Mouse (Mus musculus) lung, postnatal 0 days (tissue): Measurements from ENCODE around the gene Clec4b2. TPM values are rescaled to one million over a fixed set of nuclear protein-coding genes. Genes with fewer than 3 reads are reported as not detected.
"Not testable (repeated sequence)": the region's sequence is repeated elsewhere in the genome, so short reads cannot be mapped to it uniquely, and the experiment has no call there.

Experiments
- ATAC-seq: fragments of 200-750 bp; cut with Nextera tagmentation; 2 replicates; pipeline ENCODE4 v1.8.0; 2017; ENCODE audit warnings: moderate library complexity
- DNase-seq: peaks from one replicate; pipeline ENCODE4 v3.0.0-alpha.2; 2016; ENCODE audit warnings: low spot score
- H3K27ac ChIP-seq: fragments of 300-500 bp; sonication (generic); 2 replicates; pipeline ENCODE4 v1.5.1; 2014; ENCODE audit warnings: antibody characterized with exemption, mild to moderate bottlenecking, low read length, mixed read lengths
- H3K27me3 ChIP-seq: fragments of 300-500 bp; sonication (generic); replicated peaks from 2 replicates; pipeline ENCODE4 v1.6.1; 2014; ENCODE audit warnings: low read length, mixed read lengths; ENCODE audit not compliant: insufficient read depth
- H3K36me3 ChIP-seq: fragments of 300-500 bp; sonication (generic); 2 replicates; pipeline ENCODE4 v1.6.1; 2014; ENCODE audit warnings: low read length, mixed read lengths; ENCODE audit not compliant: insufficient read depth
- H3K4me1 ChIP-seq: fragments of 300-500 bp; sonication (generic); 2 replicates; pipeline ENCODE4 v1.6.1; 2014; ENCODE audit warnings: antibody characterized with exemption, low read depth, low read length, mixed read lengths; ENCODE audit not compliant: insufficient read depth
- H3K4me2 ChIP-seq: fragments of 300-500 bp; sonication (generic); replicated peaks from 2 replicates; pipeline ENCODE4 v1.6.1; 2014; ENCODE audit warnings: low read depth, mild to moderate bottlenecking, low read length, moderate library complexity, mixed read lengths
- H3K4me3 ChIP-seq: fragments of 300-500 bp; sonication (generic); 2 replicates; pipeline ENCODE4 v1.5.1; 2014; ENCODE audit warnings: low read depth, low read length
- H3K9ac ChIP-seq: fragments of 300-500 bp; sonication (generic); replicated peaks from 2 replicates; pipeline ENCODE4 v1.6.1; 2014; ENCODE audit warnings: low read depth, mild to moderate bottlenecking
- H3K9me3 ChIP-seq: fragments of 300-500 bp; sonication (generic); 2 replicates; pipeline ENCODE4 v1.6.1; 2016; ENCODE audit warnings: low read length, mixed read lengths
- CTCF ChIP-seq: IDR thresholded peaks from 2 replicates; pipeline ENCODE4 v1.5.1; 2016; ENCODE audit warnings: antibody characterized with exemption, mild to moderate bottlenecking
- EP300 ChIP-seq: IDR thresholded peaks from 2 replicates; pipeline ENCODE4 v1.6.1; 2016; ENCODE audit warnings: antibody characterized with exemption, mild to moderate bottlenecking, control low read depth
- WGBS: fragments of 180-500 bp; shearing (Covaris S2); extraction: QIAGEN DNeasy Blood & Tissue Kit; methylation state at CpG from one replicate; pipeline ENCODE4 v1.1.7; 2014; 5-methylcytosine and 5-hydroxymethylcytosine counted together
- polyA plus RNA-seq: library from polyadenylated mRNA; unstranded; fragments of >200 nt; fragmentation: Nextera tagmentation; extraction: Ambion mirVana; gene quantifications from 2 replicates; pipeline ENCODE4 v1.2.1, GENCODE M21; 2015

Clec4b2 gene
- polyA plus RNA-seq, 1 experiment from 2014 or later: not detected

GRCm38 (mm10) chr6:123184862-123185261, 12.2 kb downstream of the Clec4b2 start:
- H3K9me3 ChIP-seq, DNase-seq, H3K4me2 ChIP-seq, H3K4me1 ChIP-seq, H3K9ac ChIP-seq, H3K36me3 ChIP-seq, H3K27me3 ChIP-seq, H3K4me3 ChIP-seq, H3K27ac ChIP-seq, ATAC-seq: not testable (repeated sequence)
- 65% methylated on average over 2 of the region's 2 CpGs for WGBS
- TF ChIP-seq CTCF: peak; percentile 15; the same call in 1 of the 2 replicates

GRCm38 (mm10) chr6:123207187-123208076, 34.7 kb downstream of the Clec4b2 start:
- Histone ChIP-seq H3K4me1 (no peaks in the 10 kb centered on the region), H3K27me3 (no peaks in the 10 kb centered on the region), H3K4me2 (no peak overlapping the region), H3K36me3 (no peaks in the 10 kb centered on the region), H3K27ac (no peak overlapping the region), H3K4me3 (no peak overlapping the region), H3K9ac (no peak overlapping the region), H3K9me3 (no peaks in the 10 kb centered on the region)
- WGBS: 78% methylated on average over 1 of the region's 1 CpGs
- no peak for ATAC-seq
- TF ChIP-seq CTCF: no peak
- no peak for TF ChIP-seq EP300
- DNase-seq: no peak

- DNase-seq, H3K27ac ChIP-seq, H3K36me3 ChIP-seq, H3K4me3 ChIP-seq, ATAC-seq, H3K27me3 ChIP-seq, H3K9me3 ChIP-seq, H3K4me1 ChIP-seq, H3K9ac ChIP-seq, H3K4me2 ChIP-seq: not testable (repeated sequence)
Measured at GRCm38 (mm10) chr6:123208077-123208439, 35.4 kb downstream of the Clec4b2 start.

- H3K36me3 ChIP-seq: no peaks in the 10 kb centered on the region
- H3K27me3 ChIP-seq: no peaks in the 10 kb centered on the region
- H3K4me3 ChIP-seq: no peak overlapping the region
- no peaks in the 10 kb centered on the region for H3K9me3 ChIP-seq
- TF ChIP-seq CTCF: no peak
- TF ChIP-seq EP300: no peak
- 55% methylated on average over 1 of the region's 1 CpGs for WGBS
- H3K4me1 ChIP-seq: no peaks in the 10 kb centered on the region
- H3K4me2 ChIP-seq: no peak overlapping the region
- no peak overlapping the region for H3K27ac ChIP-seq
- no peak overlapping the region for H3K9ac ChIP-seq
- DNase-seq (no peak), ATAC-seq (no peak)
Measured at GRCm38 (mm10) chr6:123211726-123212125, 39.0 kb downstream of the Clec4b2 start.

GRCm38 (mm10) chr6:123227519-123228166, 55.0 kb downstream of the Clec4b2 start:
- Histone ChIP-seq H3K4me1 (no peaks in the 10 kb centered on the region), H3K4me3 (no peak overlapping the region), H3K27ac (no peak overlapping the region), H3K27me3 (no peaks in the 10 kb centered on the region), H3K9me3 (no peaks in the 10 kb centered on the region), H3K36me3 (no peaks in the 10 kb centered on the region), H3K4me2 (no peak overlapping the region), H3K9ac (no peak overlapping the region)
- TF ChIP-seq CTCF (no peak), EP300 (no peak)
- no peak for ATAC-seq
- 54% methylated on average over 2 of the region's 2 CpGs for WGBS
- DNase-seq: peak; percentile 18

GRCm38 (mm10) chr6:123229644-123230043, 57.0 kb downstream of the Clec4b2 start, which contains the start of gene Clec4n:
Gene Clec4n, plus strand, starts transcription at chr6:123229843.
- WGBS: 47% methylated on average over 3 of the region's 3 CpGs
- Histone ChIP-seq H3K4me2 (no peak within 1 kb of the TSS), H3K9me3 (no peaks in the 10 kb centered on the region), H3K9ac (no peak within 1 kb of the TSS), H3K36me3 (no peaks in the 10 kb centered on the region), H3K27me3 (no peaks in the 10 kb centered on the region), H3K4me3 (no peak within 1 kb of the TSS), H3K4me1 (no peaks in the 10 kb centered on the region), H3K27ac (no peak within 1 kb of the TSS)
- ATAC-seq (no peak), DNase-seq (peak; percentile 14)
- TF ChIP-seq CTCF (no peak), EP300 (no peak)
